20 mouse cellular contexts compared by ENCODE assay signal in the genomic region with DNA sequence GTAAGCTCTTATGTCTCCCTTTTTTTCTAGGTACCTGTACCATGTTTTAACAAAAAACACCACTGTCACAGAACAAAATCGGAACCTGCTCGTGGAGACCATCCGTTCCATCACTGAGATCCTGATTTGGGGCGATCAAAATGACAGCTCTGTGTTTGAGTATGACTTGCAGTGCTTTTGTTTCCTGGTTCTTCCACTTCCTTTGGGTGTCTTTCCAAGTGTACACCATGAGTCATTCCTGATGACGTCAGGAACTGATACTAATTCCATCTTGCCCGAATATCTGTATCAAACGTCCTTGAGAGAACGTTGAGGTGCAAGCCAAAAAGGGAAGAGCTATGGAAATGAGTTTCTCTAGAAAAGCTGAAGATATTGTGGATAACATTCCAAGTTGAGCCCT. TPM values are rescaled to one million over a fixed set of nuclear protein-coding genes. Genes with fewer than 3 reads are reported as not detected.
DNase-seq lines count a peak whose midpoint lies in the region; ATAC-seq and TF ChIP-seq lines count a peak whose summit lies in the region.
"Had no signal": no experiment of that assay in that cellular context is flagged by ENCODE, and none has a peak within 500 bp of the region (broad histone marks: within the 10 kb centered on the region; RNA-seq: fewer than 3 reads in every experiment).

No protein-coding gene starts in this region.

- H3K27ac ChIP-seq in gastrocnemius, adult 2 months = peak overlapping the region; percentile 76
- H3K27ac ChIP-seq in left cerebral cortex, adult 2 months = peak overlapping the region; percentile 36; the same call in 1 of the 2 replicates
- H3K27ac ChIP-seq: embryonic facial prominence, embryonic 13.5 days; forebrain, embryonic 12.5 days; hindbrain, embryonic 15.5 days had no signal

- intact Hi-C loops in gastrocnemius, adult 2 months (cut with DNase I) = no loop called here
- intact Hi-C loops in left cerebral cortex, adult 2 months (cut with DNase I) = no loop called here
- intact Hi-C loops in left cerebral cortex, postnatal 10 days (cut with DNase I) = no loop called here

- no peak for ATAC-seq in megakaryocyte, adult 5-6 weeks (ENCODE audit: poor library complexity, severe bottlenecking)
- ATAC-seq: CD4-positive, CD25-positive, alpha-beta regulatory T cell, adult 4 months; forebrain, postnatal 0 days; intestine, embryonic 16.5 days had no signal

- DNase-seq in gastrocnemius, adult 2 months = no peak
- DNase-seq in gastrocnemius, adult 18-20 months (ENCODE audit: low spot score) = no peak
- no peak for DNase-seq in left cerebral cortex, adult 2 months (ENCODE audit: extremely low spot score in 1 of 2, low spot score in 2 of 2)
- DNase-seq in left cerebral cortex, postnatal 10 days (ENCODE audit: extremely low spot score in 1 of 2, low spot score in 2 of 2) = no peak
- peak; percentile 71 for DNase-seq in brain, adult 2 months (ENCODE audit: low read depth, low spot score)
- no peak for DNase-seq in ovary, adult 18-20 months (ENCODE audit: low spot score)
- DNase-seq: B cell, adult 2 months; cerebellum, adult 11-12 months; cerebellum, adult 9-10 months; cerebellum, postnatal 25 days; forebrain, postnatal 0 days; gastrocnemius, postnatal 14 days; heart, postnatal 14 days; kidney, adult 2 months had no signal

- no peak overlapping the region for H3K4me3 ChIP-seq in gastrocnemius, adult 2 months
- H3K4me3 ChIP-seq in left cerebral cortex, adult 2 months = no peak overlapping the region
- H3K4me3 ChIP-seq: embryonic facial prominence, embryonic 13.5 days; forebrain, embryonic 12.5 days; hindbrain, embryonic 15.5 days had no signal

- no peak for TF ChIP-seq CTCF in gastrocnemius, adult 2 months (IDR thresholded peaks at IDR 0.05)
- TF ChIP-seq CTCF in left cerebral cortex, adult 2 months (IDR thresholded peaks at IDR 0.05) = no peak

RNA-seq across cellular contexts. Expression of a gene that starts 14.9 kb away (rescaled TPM):
- total RNA-seq in gastrocnemius, adult 2 months (2021) = 10 to 100 TPM; 60.6 to 72.7 TPM
- 10 to 100 TPM; 64.0 to 67.3 TPM for total RNA-seq in gastrocnemius, adult 18-20 months (2021)
- 100 to 1,000 TPM; 105 to 106 TPM for total RNA-seq in left cerebral cortex, adult 2 months (2021)
- 10 to 100 TPM; 69.3 to 71.5 TPM for total RNA-seq in left cerebral cortex, postnatal 10 days (2021)
- total RNA-seq in megakaryocyte, adult 5-6 weeks (2015) = 26.8 and 28.8 TPM in 2 replicates
- 19.4 and 20.7 TPM in 2 replicates for total RNA-seq in megakaryocyte, adult 5-6 weeks (2017)

RNA-seq across cellular contexts. Expression of a gene that starts 17.1 kb away (rescaled TPM):
- total RNA-seq in gastrocnemius, adult 2 months (2021) = 10 to 100 TPM; 43.7 to 43.9 TPM
- 10 to 100 TPM; 48.8 to 50.3 TPM for total RNA-seq in gastrocnemius, adult 18-20 months (2021)
- 10 to 100 TPM; 68.7 to 72.3 TPM for total RNA-seq in left cerebral cortex, adult 2 months (2021)
- total RNA-seq in left cerebral cortex, postnatal 10 days (2021) = 10 to 100 TPM; 27.5 to 30.2 TPM
- total RNA-seq in megakaryocyte, adult 5-6 weeks (2015) = 5.9 and 6.0 TPM in 2 replicates
- total RNA-seq in megakaryocyte, adult 5-6 weeks (2017) = 4.3 and 7.0 TPM in 2 replicates
